Mouse (Mus musculus): ENCODE measurements around the gene Tbx6.
"Not testable (repeated sequence)": the region's sequence is repeated elsewhere in the genome, so short reads cannot be mapped to it uniquely, and the experiment has no call there.

The Tbx6 gene

DNA sequence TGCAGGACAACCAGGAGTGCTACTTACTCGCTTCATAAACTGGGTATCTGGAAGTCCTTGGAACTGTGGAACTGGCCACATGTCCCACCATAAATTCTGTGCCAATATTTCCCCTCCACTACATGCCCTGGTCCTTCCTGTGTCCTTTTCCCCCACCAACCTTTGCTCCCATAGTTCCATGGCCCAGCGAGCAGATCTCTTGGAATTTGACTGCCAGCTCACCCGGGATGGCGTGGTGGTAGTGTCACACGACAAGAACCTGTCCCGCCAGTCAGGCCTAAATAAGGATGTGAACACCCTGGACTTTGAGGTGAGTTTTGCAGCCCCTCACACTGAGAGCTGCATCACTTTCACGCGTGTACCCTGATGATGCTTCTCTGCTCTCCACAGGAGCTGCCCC is 14.3 kb upstream of the Tbx6 start:
- DNase-seq (ENCODE audit: extremely low read depth, low read depth) = no peak

DNA sequence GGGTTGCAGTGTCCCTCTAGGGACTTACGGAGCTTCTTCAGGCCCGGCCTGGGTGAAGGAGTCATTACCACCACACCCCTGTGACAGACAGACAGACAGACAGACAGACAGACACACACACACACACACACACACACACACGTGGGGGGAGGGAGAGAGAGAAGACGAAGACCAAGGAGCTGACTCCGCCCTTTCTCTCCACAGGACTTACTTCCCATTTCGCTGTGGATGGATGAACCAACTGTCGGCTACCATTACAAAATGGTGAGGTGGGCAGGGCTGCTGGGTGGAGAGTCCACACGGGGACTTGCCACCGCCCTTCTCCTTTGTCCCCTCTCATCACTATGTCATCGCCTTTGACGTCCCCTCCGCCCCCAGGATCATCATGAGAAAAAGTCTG is 10.5 kb upstream of the Tbx6 start:
- DNase-seq (ENCODE audit: extremely low read depth, low read depth) = peak; percentile 83

DNA sequence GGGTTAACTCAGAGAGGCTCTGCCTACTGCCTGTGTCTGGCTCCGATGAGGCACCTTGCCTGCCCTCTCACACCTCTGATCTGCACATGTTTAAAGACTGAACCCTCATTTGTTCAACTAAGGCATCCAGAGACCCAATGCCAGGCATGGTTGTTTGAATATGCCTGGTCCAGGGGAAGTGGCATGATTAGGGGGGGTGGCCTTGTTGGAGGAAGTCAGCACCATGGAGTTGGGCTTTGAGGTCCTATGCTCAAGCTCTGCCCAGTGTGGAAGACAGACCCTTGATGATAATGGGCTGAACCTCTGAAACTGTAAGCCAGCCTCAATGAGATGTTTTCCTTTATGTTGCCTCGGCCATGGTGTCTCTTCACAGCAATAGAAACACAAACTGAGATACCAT is 7.9 kb upstream of the Tbx6 start:
- no peak for DNase-seq (ENCODE audit: extremely low read depth, low read depth)

DNA sequence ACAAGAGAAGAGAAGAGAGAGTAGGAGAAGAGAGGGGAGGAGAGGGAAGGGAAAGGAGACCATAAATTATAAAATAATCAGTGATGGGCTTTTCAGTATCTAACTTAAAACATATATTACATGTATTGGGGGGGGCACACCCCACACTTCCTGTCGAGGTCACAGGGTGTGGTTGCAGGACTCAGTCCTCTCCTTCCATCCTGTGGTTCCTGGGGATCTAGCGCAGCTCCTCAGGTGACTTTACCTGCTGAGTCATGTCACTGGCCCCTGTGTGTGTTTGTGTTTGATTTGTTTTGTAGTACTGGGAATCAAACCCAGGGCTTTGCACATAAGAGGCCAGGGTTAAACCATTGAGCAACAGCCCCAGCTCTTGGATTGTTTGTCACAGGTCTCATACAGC is 6.8 kb upstream of the Tbx6 start:
- no peak for DNase-seq (ENCODE audit: extremely low read depth, low read depth)

DNA sequence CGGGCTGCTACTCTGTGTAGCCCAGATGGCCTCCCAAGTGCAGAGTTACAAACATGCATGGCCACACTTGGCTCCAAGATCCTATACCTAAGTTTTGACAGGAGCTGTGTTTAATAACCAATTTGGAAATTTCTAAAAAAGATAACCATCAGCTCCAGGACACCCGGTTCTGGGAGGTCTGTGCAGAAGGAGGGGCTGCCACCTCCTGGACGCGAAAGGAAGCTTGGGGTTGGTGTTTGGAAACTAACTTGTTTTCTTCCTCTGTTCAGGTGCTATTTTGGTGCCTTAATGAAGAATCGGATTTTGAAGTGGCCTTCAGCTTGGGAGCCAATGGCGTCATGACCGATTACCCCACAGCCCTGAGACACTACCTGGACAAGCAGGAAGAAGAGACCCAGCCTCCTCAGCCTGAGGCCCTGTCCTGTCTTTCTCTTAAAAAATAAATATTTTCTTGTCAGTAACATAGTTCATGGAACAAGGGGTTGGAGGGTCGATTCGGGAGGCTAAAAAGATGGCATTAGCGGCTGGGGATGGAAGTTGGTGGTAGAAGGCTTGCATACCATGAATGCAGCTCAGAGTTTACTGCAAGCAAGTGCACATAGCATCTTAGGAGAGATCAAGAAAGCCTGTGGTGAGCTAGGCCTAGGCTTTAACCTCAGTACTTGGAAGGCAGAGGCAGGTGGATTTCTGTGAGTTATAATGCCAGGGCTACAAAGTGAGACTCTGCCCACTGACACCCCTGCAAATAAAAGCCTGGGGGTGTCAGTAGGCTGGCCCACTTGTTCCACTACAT is 5.9 kb upstream of the Tbx6 start:
- DNase-seq (ENCODE audit: extremely low read depth, low read depth) = no peak

DNA sequence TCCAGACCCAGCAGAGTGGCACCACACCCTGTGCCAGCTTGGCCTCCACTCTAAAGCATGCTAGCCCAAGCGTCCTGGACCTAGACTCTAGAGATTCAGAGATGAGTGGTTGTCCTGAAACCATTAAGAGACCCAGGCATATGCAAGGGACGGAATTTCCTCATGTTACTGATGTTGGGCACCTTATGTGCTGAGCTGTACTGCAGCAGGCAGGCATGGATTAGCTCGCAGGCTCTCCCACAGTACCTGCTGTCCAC is 5.4 kb upstream of the Tbx6 start:
- DNase-seq (ENCODE audit: extremely low read depth, low read depth) = no peak

DNA sequence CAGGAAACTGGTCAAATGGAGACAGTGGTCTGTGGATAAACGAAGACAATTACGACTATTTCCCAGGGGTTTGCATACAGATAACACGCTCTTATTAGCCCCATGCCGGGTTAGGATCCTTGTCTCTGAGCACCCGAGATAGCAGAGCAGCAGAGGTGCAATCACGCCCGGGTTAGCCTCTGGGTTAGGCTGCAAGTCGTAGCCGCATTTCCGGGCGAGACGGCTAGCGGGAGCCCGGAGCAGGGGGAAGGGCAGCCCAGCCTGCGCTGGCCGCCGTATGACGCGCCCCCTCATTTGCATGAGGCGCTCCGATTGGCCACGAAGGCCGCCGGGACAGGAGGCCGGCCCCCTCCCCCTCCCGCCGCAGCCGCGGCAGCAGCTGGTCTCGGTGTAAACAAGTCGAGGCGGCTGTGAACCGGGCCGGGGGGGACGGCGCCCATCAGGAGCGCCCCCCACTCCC is 4.7 kb upstream of the Tbx6 start, which contains the start of gene Ypel3:
Ypel3 (plus strand) TSS at position 358 of the 460 bp plus-strand sequence.
- no peak for DNase-seq (ENCODE audit: extremely low read depth, low read depth)

DNA sequence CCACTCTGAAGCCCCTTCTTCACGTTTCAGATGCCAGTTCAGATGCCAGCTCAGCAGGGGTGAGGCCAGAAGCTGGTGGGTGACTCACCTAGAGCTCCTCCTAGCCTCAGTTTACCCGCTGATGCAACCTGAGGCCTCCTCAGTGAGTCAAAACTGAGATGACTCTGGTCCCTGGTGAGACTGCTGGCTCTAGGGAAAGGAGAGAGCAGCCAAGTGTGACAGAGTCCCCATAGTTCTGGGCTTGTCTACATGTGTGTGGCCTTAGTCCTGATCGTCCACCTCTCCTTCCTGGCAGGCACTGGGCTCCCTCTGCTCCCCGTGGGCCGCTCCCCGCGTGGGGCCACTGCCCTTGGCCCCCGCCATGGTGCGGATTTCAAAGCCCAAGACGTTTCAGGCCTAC is 3.8 kb upstream of the Tbx6 start:
- no peak for DNase-seq (ENCODE audit: extremely low read depth, low read depth)

DNA sequence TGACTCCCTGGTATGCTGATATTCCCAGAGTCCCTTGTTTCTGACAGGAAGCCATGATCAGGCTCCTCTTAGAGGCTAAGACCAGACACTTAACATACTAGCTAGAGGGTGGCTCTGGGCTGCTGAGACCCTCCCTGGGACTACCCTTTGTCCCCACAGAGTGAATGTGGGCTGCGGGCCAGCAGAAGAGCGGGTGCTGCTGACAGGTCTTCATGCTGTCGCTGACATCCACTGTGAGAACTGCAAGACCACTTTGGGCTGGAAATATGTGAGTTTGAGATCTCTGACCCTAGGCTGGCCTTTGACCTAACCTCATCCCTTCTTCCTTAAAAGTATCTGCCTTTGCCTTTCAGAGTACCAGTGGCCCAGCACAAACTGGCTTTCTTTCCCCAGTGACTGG is 3.1 kb upstream of the Tbx6 start:
- no peak for DNase-seq (ENCODE audit: extremely low read depth, low read depth)

DNA sequence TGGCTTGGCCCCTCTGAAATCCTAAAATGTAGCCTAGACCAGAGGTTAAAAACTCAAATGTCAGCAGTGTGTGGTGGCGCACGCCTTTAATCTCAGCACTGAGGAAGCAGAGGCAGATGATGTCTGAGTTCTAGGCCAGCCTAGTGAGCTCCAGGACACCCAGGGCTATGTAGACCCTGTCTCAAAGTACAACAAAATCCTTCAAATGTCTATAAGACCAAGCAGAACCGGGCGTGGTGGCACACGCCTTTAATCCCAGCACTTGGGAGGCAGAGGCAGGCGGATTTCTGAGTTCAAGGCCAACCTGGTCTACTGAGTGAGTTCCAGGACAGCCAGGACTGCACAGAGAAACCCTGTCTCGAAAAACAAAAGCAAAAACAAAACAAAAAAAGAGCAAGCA is 2.2 kb upstream of the Tbx6 start:
- not testable (repeated sequence) for DNase-seq (ENCODE audit: extremely low read depth, low read depth)

DNA sequence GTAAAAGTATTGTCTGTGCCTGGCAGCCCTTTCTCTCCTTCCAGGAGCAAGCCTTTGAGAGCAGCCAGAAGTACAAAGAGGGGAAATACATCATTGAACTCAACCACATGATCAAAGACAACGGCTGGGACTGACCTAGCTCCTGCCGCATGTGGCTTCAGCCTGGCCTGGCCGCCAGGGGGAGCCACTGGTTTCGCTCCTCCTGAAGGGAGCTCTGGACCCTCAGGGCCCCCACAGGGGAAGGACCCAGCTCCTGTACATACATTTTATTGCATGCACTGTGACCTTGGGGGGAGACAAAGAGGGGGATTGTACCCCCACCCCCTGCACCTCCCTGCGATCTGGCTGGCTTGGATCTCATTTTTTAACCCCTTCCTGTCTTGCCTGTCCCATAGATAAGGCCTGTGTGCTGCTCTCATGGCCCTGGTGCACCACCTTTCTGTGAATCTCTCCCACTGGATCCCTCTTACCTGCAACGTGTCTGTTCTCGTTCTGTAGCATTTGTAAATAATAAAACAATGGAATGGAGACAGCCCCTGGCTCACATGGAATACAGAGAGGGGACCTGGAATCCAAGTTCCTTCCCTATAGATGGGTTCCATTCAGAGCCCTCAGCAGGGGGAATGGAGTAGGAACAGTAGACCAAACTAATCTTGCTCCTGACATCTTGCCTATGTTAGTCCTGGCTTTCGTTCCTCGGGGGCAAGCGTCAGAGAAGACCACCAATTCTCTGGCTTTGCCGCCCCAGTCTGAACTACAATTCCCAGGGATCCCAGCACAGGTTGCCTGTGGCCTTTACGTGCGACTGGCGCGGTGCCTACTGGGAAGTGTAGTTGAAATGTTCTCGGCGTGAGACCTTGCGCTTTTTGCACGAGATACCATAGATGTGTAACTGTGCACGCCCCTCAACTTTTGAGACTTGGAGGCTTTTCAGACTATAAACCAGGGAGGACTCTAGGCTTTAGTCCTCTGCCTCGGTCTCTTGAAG is 1.0 kb upstream of the Tbx6 start:
- no peak for DNase-seq (ENCODE audit: extremely low read depth, low read depth)

DNA sequence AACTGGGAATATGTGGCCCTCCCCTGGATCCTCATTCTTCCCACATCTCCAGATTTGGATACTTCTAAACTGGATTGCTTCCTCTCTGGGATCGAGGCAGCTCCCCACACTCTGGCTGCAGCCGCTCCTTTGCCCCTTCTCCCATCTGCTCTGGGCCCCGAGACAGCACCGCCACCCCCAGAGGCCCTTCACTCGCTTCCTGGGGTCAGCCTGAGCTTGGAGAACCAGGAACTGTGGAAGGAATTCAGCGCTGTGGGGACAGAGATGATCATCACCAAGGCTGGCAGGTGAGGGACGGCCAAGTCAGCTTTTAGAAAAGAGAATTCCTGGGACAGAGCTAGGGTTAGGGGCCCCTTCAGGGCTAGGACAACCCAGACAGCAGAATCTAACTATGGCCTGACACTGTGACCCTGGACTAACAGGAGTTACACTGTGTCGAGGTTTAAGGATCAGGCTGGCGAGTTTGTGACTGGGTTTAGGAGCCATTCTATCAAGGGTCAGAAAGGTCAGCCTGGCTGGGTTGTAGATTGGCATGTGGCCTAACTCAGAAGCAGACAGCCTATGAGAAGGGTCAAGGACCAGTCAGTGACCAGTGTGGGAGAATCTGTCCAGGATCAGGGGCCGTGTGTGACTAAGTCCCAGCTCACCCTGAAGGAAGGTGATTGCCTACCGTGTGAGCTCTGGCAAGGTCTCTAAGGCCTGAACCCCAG is 533 bp downstream of the Tbx6 start:
- no peak for DNase-seq (ENCODE audit: extremely low read depth, low read depth)

DNA sequence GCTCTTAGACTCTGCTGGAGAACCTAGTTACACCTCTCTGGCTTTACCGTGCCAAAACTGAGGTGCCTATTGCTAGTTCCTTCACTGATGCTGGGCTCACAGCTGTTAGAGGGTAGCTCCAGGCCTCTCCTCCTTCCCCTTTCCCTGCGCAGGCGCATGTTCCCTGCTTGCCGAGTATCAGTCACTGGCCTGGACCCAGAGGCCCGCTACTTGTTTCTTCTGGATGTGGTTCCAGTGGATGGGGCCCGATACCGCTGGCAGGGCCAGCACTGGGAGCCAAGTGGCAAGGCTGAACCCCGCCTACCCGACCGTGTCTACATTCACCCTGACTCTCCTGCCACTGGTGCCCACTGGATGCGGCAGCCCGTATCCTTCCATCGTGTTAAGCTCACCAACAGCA is 1.4 kb downstream of the Tbx6 start:
- no peak for DNase-seq (ENCODE audit: extremely low read depth, low read depth)

DNA sequence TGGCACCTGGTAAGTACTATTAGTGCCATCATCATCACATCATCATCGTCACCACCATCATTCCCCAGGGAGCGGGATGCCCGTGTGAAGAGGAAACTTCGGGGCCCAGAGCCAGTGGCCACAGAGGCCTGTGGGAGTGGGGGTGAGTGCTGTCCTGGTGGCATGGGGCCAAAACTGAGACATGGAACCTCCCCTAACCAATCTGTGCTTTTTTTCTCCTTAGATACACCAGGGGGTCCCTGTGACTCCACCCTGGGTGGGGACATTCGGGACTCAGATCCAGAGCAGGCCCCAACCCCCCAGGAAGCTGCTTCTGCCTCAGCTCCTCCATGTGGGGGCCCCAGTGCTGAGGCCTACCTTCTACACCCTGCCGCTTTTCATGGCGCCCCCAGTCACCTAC is 3.2 kb downstream of the Tbx6 start:
- no peak for DNase-seq (ENCODE audit: extremely low read depth, low read depth)

DNA sequence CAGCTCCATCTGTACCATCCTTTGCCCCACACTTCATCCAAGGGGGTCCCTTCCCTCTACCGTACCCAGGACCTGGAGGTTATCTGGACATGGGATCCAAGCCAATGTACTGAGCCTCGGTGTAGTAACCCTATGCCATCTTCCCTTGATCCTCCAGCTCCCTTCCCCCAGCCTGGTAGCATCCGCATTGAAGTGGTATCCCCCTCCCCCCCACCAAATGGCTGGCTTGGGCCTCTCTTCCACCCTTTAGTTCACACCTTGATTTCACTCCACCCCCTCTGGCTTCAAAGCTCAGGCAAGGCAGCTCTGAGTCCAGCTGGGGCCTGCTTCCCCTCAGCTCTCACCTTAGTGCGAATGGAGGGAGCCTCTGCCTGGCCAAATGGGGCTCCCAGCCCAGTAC is 3.8 kb downstream of the Tbx6 start:
- DNase-seq (ENCODE audit: extremely low read depth, low read depth) = no peak

DNA sequence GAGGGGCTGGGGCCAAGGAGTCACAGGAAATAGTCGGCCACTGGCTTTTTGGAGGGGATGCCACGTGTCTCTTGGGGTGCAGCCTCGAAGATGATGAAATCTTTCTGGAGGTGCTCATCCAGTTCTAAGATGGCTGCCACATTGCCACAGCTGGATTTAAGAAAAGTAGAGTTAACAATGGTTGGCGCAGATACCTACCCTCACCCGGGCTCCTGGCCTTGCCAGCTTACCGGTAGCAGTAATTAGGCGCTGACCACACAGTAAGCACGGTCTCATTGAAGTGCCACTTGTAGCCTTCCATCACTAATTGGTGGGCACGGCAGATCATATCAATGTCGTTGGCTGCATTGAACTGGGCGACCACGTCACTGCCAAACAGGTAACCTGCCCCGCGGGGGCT is 4.9 kb downstream of the Tbx6 start:
- DNase-seq (ENCODE audit: extremely low read depth, low read depth) = no peak

DNA sequence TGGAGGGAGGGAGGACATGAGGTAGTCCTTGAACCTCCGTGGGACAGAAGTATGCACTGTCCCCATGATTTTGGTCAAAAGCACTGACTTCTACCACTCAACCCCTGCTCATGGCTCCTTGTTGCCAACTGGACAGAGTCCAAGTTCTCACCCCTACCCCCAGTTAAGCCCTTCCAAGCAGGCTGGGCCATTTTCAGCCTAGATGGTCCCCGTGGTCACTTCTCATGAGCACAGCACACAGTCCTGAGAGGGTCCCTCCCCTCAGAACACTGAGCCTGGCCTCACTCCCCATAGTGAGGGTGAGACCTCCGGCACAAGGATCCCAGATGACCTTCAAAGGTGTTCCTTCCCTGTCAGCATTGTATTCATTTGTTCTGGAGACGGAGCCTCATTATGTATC is 7.9 kb downstream of the Tbx6 start:
- no peak for DNase-seq (ENCODE audit: extremely low read depth, low read depth)

DNA sequence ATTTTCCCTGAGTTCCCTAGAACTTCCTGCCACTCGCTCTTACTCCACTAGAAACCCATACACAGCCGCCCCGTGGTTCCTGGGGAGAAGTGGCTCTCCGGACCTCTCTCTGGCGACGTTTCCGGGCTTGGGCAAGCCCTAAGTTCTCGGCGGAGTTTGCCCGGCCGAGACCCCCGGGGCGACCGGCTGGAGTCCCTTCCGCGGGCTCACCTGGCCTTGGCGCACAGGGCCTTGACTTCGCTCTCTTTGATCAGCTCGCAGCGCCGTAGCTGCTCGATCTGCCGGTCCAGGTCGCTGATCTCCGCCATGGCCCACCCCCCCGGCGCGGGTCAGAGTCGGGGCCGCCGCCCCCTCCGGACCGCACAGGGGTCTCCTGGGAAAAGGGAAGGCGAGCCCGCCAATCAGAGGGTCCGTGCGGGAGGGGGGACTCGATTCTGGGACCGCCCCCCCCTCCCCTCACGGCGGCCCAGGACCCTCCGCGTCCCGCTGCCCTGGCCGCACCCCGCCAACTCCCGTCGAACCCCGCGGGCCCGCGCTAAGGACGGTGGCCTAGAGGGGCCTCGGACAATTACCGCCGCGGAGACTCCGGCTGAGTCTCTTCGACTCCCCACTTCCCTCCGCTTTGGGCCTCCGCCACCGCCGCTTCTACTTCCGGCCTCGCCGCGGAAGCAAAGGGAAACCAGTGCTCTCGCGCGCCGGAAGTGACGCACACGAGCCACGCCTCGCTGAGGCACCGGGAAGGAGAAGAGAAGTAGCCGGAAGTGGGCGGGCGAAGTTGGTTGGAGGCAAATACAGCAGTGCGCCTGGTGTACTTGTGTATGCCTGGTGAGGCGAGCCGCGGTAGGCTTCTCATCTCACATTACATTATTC is 10.8 kb downstream of the Tbx6 start, which contains the start of gene Ppp4c:
Ppp4c (minus strand) TSS at position 646 of the 870 bp plus-strand sequence.
- DNase-seq (ENCODE audit: extremely low read depth, low read depth) = peak; percentile 93

DNA sequence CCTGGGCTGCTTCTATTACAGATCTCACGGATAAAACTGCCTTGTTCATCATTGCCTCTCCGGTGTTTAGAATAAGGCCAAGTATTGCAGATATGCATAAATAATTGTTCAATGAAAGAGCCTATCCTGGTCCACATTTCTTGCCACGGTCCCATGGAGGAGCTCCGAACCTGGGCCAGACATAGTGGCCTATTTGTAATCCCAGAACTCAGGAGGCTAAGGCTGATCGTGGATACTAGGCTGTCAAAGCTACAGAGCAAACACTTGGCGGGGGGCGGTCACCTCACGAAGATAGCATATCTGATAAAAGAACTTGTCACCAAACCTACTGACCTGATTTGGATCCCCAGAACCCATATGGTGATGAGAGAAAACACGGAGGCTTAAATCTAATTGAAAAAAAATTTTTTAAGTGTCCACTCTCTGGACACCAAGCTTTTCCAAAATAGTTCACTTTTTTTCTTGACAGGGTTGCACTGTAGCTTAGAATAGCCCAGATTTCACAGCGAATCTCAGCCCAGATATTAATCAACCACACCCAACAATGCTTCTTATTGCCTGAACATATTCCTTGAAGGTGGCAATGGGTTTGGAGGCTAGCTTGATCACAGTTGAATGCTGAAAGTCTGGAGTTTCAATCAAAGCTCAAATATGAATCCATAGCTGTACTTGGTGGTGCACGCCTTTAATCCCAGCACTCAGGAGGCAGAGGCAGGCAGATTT is 11.6 kb downstream of the Tbx6 start:
- DNase-seq (ENCODE audit: extremely low read depth, low read depth) = no peak
